Mouse (Mus musculus) right cerebral cortex, postnatal 10 days (tissue): ENCODE results near the gene Ncln.

Experiments used
- DNase-seq, 2 experiments: peaks; one replicate each; pipeline ENCODE4 v3.0.0; 2021; ENCODE audit warnings: low spot score in 2 of 2

Ncln gene

GRCm38 (mm10) chr10:81513798-81514197, 17.6 kb upstream of the Ncln start:
- no peak for DNase-seq

- no peak for DNase-seq
Measured at GRCm38 (mm10) chr10:81510246-81510810, 14.1 kb upstream of the Ncln start.

GRCm38 (mm10) chr10:81507691-81508489, 11.7 kb upstream of the Ncln start:
- DNase-seq, result no peak

GRCm38 (mm10) chr10:81507095-81507494, 10.9 kb upstream of the Ncln start:
- DNase-seq, result no peak

GRCm38 (mm10) chr10:81505016-81505664, 8.9 kb upstream of the Ncln start:
- no peak for DNase-seq

- DNase-seq, result peak; percentile 86 to 92
Measured at GRCm38 (mm10) chr10:81502658-81503057, 6.5 kb upstream of the Ncln start.

GRCm38 (mm10) chr10:81501863-81502262, 5.7 kb upstream of the Ncln start:
- no peak for DNase-seq

- DNase-seq, result no peak
Measured at GRCm38 (mm10) chr10:81500032-81500431, 3.8 kb upstream of the Ncln start, which contains the start of gene S1pr4. Gene S1pr4 (minus strand): TSS chr10:81500132.

GRCm38 (mm10) chr10:81499250-81499901, 3.2 kb upstream of the Ncln start:
- DNase-seq, result peak; percentile 42 to 59

- DNase-seq, result peak in 1 of 2 experiments; percentile 46
Measured at GRCm38 (mm10) chr10:81498316-81499249, 2.4 kb upstream of the Ncln start.

- DNase-seq, result peak in 1 of 2 experiments; percentile 53
Measured at GRCm38 (mm10) chr10:81497401-81498270, 1.4 kb upstream of the Ncln start.

- DNase-seq, result no peak
Measured at GRCm38 (mm10) chr10:81496969-81497368, 777 bp upstream of the Ncln start.

GRCm38 (mm10) chr10:81495616-81496263, 452 bp downstream of the Ncln start:
- peak; percentile 68 to 84 for DNase-seq

GRCm38 (mm10) chr10:81495151-81495550, 1.0 kb downstream of the Ncln start:
- DNase-seq, result peak in 1 of 2 experiments; percentile 45

- DNase-seq, result peak in 1 of 2 experiments; percentile 42
Measured at GRCm38 (mm10) chr10:81494260-81495041, 1.7 kb downstream of the Ncln start.

- DNase-seq, result no peak
Measured at GRCm38 (mm10) chr10:81493601-81494220, 2.5 kb downstream of the Ncln start.

GRCm38 (mm10) chr10:81492606-81493240, 3.5 kb downstream of the Ncln start:
- DNase-seq, result no peak

GRCm38 (mm10) chr10:81491018-81491417, 5.2 kb downstream of the Ncln start:
- peak in 1 of 2 experiments; percentile 25 for DNase-seq
